Mouse (Mus musculus): Measurements from ENCODE around the gene Dnaja3.
"Not testable (repeated sequence)": the region's sequence is repeated elsewhere in the genome, so short reads cannot be mapped to it uniquely, and the experiment has no call there.

Gene Dnaja3

DNA sequence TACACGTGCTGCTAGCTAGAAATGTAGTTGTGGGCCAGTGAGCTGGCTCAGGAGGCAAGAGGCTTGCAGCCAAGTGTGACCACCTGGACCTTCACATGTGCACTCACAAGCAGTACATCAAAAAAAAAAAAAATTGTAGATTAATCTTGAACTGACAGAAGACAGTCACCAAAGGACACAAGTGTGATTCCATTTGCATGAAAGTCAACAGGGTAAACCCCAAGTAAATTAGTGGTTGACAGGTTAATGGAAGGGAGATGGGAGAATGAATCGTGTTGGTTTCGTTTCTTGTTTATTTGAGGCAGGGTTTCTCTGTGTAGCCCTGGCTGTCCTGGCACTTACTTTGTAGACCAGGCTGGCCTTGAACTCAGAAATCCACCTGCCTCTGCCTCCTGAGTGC lies 78.1 kb downstream of the Dnaja3 start:
- no peak for DNase-seq (ENCODE audit: extremely low read depth, insufficient read length, low spot score)

DNA sequence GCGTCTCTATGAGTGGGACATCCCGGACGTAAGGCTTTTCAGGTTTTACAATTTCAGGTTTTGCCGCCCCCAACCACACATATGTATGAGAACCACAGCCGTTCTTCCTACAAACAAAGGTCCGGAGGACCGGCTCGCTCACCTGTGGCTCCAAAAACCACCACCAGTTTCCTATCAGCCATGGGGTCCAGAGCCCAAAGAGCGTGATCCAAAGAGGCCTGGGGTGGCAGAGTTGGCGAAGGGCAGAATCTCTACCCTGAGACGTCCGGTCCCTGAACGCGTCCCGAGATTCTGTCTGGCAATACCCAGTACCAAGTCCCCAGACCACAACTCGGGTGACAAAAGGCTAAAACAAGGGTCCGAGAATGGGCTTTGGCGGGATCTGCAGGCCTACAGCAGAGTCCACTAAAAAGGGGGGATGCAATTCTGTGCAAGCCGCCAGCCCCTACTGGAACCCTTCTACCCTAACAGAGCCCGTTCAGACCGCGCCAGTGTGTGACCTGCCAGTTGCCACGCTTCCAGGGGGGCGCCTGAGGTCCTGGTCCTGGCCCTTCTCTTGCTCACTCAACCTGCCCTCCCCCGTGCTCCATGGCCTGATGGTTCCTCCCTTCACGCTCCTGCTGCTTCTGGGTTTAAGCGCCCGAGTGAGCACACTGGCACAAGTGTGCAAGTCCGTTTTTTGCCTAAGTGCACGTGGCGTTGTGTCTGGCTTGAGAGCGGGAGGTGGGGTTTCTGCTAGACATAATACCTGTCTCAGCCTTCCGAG lies 79.1 kb downstream of the Dnaja3 start, which contains the start of gene Nmral1:
Gene Nmral1 (minus strand): TSS at position 604 of the 766 bp plus-strand sequence.
- peak; percentile 95 for DNase-seq (ENCODE audit: extremely low read depth, insufficient read length, low spot score)

DNA sequence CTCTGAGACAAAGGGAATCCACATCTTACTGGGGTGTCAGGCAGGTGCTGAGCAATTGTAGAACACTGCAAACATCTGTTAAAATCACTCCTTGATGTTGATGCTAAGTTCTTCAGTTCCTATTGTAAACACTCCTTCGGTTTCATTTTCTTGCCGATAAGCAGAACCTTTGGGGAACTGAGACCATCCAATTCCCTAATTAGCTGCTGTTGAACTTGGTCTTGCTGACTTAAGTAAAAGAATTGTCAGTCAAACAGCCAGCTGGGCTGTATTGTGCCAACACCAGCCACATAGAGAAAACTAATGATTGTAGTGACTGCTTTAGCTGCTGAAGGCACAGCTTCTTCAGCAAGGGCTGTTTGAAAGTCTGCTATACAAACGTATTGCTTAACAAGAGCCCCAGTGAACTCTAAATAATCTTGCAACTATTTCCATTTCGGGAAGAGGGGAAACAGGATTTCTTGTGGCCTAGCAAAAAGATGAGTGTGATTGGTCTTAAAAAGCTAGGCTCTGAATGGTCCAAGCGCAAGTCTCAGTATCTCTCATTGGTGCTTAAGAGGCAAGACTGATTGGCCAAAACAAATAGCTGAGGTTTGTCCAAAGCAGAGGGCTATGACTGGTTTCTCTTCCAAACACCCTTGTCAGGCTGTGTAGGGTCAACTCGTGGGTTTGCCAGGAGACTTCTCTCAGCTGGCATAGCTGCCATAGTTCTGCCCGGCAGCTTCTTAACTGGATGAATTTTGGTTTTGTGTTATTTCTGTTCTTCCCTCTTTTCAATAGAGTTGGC lies 82.5 kb downstream of the Dnaja3 start:
- DNase-seq (ENCODE audit: extremely low read depth, insufficient read length, low spot score): no peak

DNA sequence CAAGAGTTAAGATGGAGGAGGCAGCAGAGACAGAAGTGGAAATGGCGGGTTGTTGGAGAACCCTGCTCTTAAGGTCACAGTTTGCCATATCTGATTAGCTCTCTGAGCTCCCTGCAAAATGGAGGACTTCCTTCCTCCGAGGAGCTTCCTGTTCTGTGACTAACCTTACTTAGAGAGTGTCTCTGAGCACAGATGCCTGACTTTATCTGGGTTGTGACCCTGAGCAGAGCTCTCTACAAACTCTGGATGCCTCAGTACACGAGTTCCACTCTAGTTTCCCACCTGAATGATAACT lies 83.1 kb downstream of the Dnaja3 start:
- DNase-seq (ENCODE audit: extremely low read depth, insufficient read length, low spot score): no peak

DNA sequence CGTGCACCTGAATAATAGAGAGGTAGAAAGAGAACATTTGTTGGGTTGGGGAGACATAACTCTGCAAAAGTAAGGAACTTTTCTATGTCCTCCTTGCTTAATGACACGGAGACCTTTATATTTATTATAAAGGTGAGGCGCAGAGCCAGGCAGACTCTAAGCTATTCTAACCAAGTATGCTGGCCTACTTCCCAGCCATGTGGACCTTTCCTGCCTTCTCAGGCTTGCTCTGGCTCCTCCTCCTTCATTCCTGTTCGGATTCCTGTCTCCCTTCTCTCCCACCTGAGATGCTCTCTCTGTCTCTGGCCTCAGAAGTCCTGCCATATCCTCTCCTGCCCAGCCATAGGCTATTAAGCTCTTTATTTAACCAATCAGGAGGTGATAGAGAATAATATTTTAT lies 85.5 kb downstream of the Dnaja3 start:
- DNase-seq (ENCODE audit: extremely low read depth, insufficient read length, low spot score): no peak

DNA sequence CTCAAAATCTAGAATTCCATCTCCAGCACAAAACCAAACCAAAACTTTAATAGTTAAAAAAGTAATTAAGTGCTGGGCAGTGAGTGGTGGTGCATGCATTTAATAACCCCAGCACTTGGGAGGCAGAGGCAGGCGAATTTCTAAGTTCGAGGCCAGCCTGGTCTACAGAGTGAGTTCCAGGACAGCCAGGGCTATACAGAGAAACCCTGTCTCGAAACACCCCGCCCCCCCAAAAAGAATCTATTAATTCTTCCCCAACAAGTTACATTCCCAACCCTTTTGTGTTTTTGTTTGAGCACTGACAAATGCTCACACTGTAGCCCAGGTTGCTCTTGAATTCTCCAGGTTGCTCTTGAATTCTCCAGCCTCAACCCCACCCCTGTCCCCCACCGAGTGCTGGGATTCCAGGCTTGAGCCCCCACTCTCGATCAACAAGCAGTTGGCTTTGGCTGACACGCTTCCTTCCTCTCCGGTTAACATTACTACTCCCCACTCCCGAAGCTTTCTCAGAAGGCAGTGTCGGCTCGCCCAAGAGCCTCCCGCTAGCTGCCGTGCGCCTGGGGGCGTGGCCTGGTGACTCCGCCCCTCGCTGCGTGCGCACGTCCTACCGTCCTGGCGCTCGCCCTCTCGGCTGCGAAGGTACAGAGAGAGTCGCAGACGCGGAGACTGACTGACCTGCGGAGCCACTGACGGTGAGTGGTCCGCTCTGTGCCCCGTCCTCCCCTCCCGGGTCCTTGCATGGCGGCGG lies 86.2 kb downstream of the Dnaja3 start, which contains the start of gene Hmox2:
Gene Hmox2 (plus strand): TSS at position 582 of the 748 bp plus-strand sequence.
- DNase-seq (ENCODE audit: extremely low read depth, insufficient read length, low spot score): peak; percentile 98

DNA sequence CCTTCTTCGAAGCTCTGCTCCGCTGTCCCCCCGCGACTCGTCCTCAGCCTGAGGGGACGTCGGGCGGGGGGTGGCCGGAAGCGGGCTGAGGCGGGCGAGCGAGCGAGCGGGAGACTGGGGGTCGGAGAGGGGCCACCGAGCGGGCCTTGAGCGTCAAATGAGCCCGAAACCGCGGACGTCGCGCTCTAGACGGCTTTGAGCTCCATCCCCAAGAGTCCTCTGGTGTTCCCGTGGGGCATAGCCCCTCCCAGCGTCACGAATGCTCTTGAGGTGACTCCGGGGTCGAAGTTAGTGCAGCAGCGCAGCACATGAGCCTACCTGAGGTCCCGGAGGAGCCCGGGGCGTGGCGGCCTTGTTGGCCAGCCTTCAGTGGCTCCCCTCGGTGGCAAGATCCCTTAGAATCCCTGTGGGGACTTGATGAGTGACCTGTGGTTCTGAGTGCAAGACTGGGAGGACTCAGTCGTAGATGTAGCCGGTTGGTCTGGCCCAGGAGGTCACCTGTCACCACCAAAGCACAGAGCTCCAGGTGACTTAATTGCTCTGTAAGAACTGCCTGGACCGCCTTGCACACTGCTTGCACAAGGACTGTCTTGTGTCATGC lies 86.8 kb downstream of the Dnaja3 start:
- DNase-seq (ENCODE audit: extremely low read depth, insufficient read length, low spot score): no peak

DNA sequence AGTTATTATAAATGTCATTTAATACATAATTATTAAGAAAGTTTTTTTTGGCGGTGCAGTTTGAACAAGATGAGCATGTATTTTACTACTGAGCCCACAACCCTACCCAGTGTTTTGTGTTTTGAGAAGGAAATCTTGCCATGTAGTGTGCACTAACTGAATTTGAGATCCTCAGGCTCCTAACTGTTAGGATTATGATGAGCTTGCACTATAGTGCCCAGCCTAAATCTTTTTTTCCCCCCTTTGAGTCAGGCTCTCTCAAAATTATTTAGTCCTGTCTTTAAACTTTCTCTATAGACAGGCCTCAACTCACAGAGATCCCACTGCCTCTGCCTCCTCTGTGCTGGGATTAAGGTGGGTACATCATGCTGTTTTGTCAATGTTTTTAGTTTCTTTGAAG lies 87.7 kb downstream of the Dnaja3 start:
- DNase-seq (ENCODE audit: extremely low read depth, insufficient read length, low spot score): no peak

DNA sequence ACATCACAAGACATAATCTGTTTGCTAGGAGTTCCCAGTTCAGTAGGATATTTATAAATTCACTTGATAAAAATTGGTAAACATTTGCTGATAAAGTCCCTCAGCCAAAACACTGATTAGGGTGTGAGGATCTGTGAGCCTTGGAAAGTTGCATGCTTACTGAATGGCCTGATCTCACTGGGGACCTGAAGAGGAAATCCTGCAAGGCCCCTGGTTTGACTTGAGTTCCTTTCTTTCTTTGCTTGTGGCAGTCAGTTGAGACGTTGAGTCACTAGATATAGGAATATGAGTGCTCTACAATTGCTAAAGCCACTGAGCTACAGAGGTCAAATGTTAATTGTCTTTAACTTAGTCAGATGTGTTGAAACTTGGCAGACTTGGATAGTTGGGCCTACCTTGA lies 88.2 kb downstream of the Dnaja3 start:
- DNase-seq (ENCODE audit: extremely low read depth, insufficient read length, low spot score): no peak

DNA sequence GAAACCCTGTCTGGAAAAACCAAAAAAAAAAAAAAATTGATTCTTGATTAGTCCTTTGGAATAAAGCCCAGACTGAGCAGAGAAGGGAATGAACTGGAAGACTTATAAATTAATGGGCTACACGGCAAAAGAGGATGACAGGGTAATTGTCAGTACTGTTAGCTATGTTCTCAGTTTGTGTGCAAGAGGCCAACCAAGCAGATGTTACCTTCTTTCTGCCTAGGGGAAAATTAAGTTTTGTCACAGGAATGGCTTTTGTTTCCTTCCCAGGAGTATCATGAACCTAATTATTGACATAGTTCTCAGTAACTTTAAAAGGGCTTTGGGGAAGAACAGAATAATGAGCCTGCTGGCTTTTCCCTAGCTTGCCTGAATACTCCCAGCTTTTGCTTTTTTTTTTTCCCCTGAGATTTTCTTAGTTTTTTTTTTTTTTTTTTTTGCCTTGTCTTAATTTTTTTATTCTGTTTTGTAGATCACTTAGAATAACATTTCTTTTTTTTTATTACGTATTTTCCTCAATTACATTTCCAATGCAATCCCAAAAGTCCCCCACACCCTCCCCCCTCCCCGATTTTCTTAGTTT lies 91.1 kb downstream of the Dnaja3 start:
- no peak for DNase-seq (ENCODE audit: extremely low read depth, insufficient read length, low spot score)

DNA sequence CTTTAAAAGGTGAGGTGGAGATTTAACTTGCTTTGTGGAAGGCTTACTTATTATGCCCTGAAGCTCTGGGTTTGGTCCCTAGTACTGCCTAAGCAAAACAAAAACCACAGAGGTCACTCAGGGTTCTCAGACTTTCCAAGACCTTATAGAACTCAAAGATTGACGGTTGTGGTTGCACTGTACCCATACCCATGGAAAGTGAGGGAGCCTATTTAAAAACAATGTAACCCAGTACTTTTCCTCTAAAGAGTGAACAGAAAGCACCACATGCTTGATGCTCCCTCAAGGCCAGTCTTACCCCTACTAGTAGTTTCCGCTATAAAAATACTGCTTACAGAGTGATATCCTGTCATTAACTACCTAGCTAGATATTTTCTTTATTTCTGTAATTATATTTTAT lies 96.5 kb downstream of the Dnaja3 start:
- no peak for DNase-seq (ENCODE audit: extremely low read depth, insufficient read length, low spot score)

DNA sequence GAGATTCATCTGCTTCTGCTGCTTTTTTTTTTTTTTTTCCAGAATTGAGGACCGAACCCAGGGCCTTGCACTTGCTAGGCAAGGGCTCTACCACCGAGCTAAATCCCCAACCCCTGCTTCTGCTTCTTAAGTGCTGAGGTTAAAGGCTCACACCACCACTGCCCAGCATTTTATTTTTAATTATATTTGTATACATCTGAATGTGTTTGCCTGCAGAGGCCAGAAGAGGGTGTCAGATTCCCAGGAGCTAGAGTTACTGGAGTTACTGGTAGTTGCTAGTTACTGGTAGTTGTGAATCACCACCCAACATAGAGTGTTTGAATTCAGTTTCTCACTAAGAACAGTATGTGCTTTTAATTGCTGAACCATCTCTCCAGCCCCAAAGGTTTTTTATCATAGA lies 100.2 kb downstream of the Dnaja3 start:
- DNase-seq (ENCODE audit: extremely low read depth, insufficient read length, low spot score): no peak

DNA sequence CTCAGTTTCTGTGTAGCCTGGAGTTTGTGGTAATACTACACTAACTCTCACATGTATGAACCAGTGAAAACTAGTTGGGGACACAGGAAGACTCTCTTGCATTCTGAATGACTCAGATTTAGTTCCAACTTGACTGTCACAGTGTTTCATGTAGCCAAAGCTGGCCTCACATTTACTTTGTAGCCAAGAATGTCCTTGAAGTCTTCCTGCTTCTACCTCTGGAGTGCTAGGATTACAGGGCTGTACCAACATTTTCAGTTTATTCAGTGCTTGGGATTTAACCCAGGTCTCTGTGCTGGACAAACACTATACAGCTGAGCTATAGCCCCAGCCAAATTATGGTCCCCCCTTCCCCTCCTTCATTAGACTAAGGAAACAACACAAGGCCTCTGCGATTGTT lies 102.4 kb downstream of the Dnaja3 start:
- DNase-seq (ENCODE audit: extremely low read depth, insufficient read length, low spot score): no peak

DNA sequence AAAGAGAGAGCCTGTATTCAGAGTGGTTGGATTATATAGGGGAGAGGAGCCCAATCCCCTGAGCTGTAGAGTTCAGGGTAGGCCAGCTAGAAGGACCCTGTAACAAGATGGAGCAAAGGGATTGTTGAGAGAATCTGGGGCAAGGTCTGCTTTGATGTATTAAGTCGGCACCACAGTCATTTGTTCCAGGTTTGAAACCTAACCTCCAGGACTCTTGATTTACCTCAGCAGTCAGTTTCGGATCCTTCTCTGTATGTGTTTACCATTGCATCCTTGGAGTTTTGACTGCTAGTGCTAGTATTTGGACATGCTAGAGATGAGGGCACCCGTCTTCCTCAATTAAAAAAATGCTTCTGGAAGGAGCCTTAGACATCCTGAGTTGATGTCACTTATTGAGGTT lies 112.4 kb downstream of the Dnaja3 start:
- no peak for DNase-seq (ENCODE audit: extremely low read depth, insufficient read length, low spot score)

DNA sequence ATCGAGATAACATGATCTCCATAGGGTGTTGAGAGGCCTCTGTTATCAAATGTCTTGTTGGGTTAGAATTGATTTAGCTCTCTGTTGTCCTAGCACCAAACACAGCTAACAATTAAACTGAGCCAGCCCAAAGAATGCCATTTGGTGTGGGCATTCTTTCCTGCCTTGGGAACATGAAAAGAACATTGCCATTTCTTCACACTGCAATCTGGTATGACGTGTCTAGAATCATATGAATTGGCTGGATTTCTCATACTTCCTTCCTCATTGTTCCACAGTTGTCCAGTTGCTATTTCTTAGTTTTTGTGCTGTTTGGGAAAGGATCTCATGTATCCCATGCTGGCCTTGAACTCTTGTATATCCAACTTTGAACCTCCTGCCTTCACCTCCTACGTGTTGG lies 114.3 kb downstream of the Dnaja3 start:
- no peak for DNase-seq (ENCODE audit: extremely low read depth, insufficient read length, low spot score)

DNA sequence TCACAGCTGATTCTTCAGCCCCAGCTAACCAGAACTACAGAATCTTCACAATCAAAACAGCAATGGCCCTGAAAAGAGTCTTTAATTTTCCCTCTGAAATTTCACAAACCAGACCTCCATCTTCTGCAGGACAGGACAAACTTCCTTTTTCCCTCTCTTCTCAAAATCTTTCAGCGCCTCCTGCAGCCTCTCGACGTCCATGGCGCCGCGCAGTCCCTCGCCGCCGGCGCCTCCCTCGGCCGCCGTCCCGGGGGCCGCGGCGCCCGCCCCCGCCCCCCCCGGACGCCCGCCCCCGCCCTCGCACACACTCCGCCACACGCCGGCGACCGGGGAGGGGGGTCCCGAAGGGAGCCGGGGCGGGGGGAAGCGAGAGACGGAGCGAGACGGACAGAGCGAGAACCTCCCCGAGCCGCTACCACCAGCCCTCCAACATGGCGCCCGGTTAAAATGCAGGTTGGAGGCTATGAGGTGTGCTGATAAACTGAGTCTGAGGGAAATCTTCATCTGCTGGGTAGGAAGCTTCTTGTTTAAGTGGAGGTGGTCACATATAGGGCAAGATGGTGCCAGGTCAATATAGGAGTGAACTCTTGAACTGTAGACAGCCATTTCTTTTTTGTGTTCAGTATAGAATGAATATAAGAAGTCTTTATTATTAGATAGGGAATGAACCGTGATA lies 117.0 kb downstream of the Dnaja3 start:
- DNase-seq (ENCODE audit: extremely low read depth, insufficient read length, low spot score): not testable (repeated sequence)

Measured in 3134 (cell line).